Mouse (Mus musculus): ENCODE measurements around the gene Hdhd5.

GRCm38 (mm10) chr6:120481538-120481937, 49.6 kb downstream of the Hdhd5 start:
- TF ChIP-seq CTCF (IDR thresholded peaks at IDR 0.05; ENCODE audit: low read depth, low read length) = peak; percentile 55
- TF ChIP-seq EP300 (IDR thresholded peaks at IDR 0.05; ENCODE audit: insufficient read depth, low read depth, low read length) = no peak
- TF ChIP-seq POLR2A (IDR thresholded peaks at IDR 0.05; ENCODE audit: insufficient read depth, low read length) = no peak

Measured in ES-Bruce4 (cell line).